Mouse (Mus musculus) forebrain, postnatal 0 days (tissue): ENCODE data around the gene Cd83. TPM values are rescaled to one million over a fixed set of nuclear protein-coding genes. Genes with fewer than 3 reads are reported as not detected.

Experiments
- ATAC-seq: fragments of 200-750 bp; cut with Nextera tagmentation; 2 replicates; pipeline ENCODE4 v1.8.0; 2017; ENCODE audit warnings: mild to moderate bottlenecking, moderate library complexity
- DNase-seq: peaks from one replicate; pipeline ENCODE4 v3.0.0-alpha.2; 2015
- H3K27ac ChIP-seq: fragments of 300-500 bp; sonication (generic); 2 replicates; pipeline ENCODE4 v1.5.1; 2014; ENCODE audit warnings: low read depth, mild to moderate bottlenecking, antibody characterized with exemption, low read length, moderate library complexity, mixed read lengths
- H3K27me3 ChIP-seq: fragments of 300-500 bp; sonication (generic); 2 replicates; pipeline ENCODE4 v1.6.1; 2014; ENCODE audit warnings: mild to moderate bottlenecking, low read length, mixed read lengths; ENCODE audit not compliant: insufficient read depth
- H3K36me3 ChIP-seq: fragments of 300-500 bp; sonication (generic); 2 replicates; pipeline ENCODE4 v1.6.1; 2014; ENCODE audit warnings: mild to moderate bottlenecking, moderate library complexity; ENCODE audit not compliant: insufficient read depth
- H3K4me1 ChIP-seq: fragments of 300-500 bp; sonication (generic); 2 replicates; pipeline ENCODE4 v1.6.1; 2014; ENCODE audit warnings: antibody characterized with exemption; ENCODE audit not compliant: insufficient read depth
- H3K4me2 ChIP-seq: fragments of 300-500 bp; sonication (generic); 2 replicates; pipeline ENCODE4 v1.6.1; 2014; ENCODE audit warnings: low read depth, mild to moderate bottlenecking, moderate library complexity
- H3K4me3 ChIP-seq: fragments of 300-500 bp; sonication (generic); 2 replicates; pipeline ENCODE4 v1.5.1; 2014; ENCODE audit warnings: low read depth, low read length, mixed read lengths
- H3K9ac ChIP-seq: fragments of 300-500 bp; sonication (generic); 2 replicates; pipeline ENCODE4 v1.6.1; 2014; ENCODE audit warnings: mild to moderate bottlenecking
- H3K9me3 ChIP-seq: fragments of 300-500 bp; sonication (generic); 2 replicates; pipeline ENCODE4 v1.6.1; 2016; ENCODE audit warnings: low read length
- CTCF ChIP-seq: sonication (generic); IDR thresholded peaks from 2 replicates; pipeline ENCODE4 v1.5.1; 2016; ENCODE audit warnings: antibody characterized with exemption, control low read depth, low read depth
- WGBS: fragments of 180-500 bp; shearing (Covaris S2); extraction: QIAGEN DNeasy Blood & Tissue Kit; methylation state at CpG from one replicate; pipeline ENCODE4 v1.1.7; 2014; 5-methylcytosine and 5-hydroxymethylcytosine counted together
- polyA plus RNA-seq: library from polyadenylated mRNA; unstranded; fragments of >200 nt; fragmentation: Nextera tagmentation; extraction: Ambion mirVana; gene quantifications from 2 replicates; pipeline ENCODE4 v1.2.1, GENCODE M21; 2015
- total RNA-seq: library from RNA; depleted of rRNA; stranded (reverse); fragments of >200 nt; gene quantifications from 2 replicates; pipeline ENCODE4 v1.2.3, GENCODE M21; 2014

Cd83 gene
- total and polyA plus RNA-seq, 2 experiments from 2014 or later: 21.0 to 22.7 TPM

DNA sequence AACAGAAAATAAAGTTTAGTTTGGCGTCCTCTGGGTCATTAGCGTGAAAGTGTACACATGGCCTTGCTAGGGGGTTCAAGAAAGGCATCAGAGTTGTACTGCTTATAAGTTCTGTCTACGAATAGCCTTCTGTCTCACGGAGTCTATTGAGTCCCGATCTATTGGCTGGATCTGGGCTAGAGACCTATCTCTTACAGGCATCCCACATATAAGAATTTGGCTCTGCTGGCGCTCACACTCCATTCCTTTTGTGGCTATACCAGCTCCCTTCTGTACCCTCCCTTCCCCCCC lies 34.4 kb downstream of the Cd83 start:
- H3K9me3 ChIP-seq: no peaks in the 10 kb centered on the region
- H3K4me1 ChIP-seq: no peaks in the 10 kb centered on the region
- no peak for TF ChIP-seq CTCF
- no peak overlapping the region for H3K9ac ChIP-seq
- H3K36me3 ChIP-seq: no peaks in the 10 kb centered on the region
- WGBS: 89% methylated on average over 6 of the region's 6 CpGs
- ATAC-seq (no peak), DNase-seq (no peak)
- H3K27ac ChIP-seq: no peak overlapping the region
- no peak overlapping the region for H3K4me2 ChIP-seq
- no peaks in the 10 kb centered on the region for H3K27me3 ChIP-seq
- H3K4me3 ChIP-seq: no peak overlapping the region

DNA sequence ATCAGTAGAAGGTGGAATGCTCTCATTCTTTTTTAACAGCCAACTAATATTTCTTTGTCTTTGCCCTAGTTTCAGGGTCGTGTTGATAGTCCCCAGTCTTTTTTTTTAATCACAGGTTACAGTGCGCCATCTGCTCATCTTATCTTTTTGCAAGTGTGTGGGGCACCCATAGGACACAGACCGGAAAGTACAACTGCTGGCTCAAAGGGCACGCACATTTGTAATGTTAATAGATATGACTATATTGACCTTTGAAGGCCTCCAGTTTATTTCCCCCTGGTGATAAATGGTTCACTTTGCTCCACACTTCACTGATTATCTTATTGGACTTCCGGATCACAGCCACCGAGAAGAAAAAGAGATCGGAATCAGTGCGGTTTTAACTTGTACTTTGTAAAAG lies 35.5 kb downstream of the Cd83 start:
- Histone ChIP-seq H3K27ac (no peak overlapping the region), H3K27me3 (no peaks in the 10 kb centered on the region), H3K9ac (no peak overlapping the region), H3K4me3 (no peak overlapping the region), H3K36me3 (no peaks in the 10 kb centered on the region), H3K4me1 (no peaks in the 10 kb centered on the region), H3K4me2 (no peak overlapping the region), H3K9me3 (no peaks in the 10 kb centered on the region)
- TF ChIP-seq CTCF: no peak
- DNase-seq (no peak), ATAC-seq (no peak)
- WGBS: 94% methylated on average over 8 of the region's 8 CpGs

GRCm38 (mm10) chr13:43822306-43822705 lies 37.7 kb downstream of the Cd83 start:
- no peak for TF ChIP-seq CTCF
- 83% methylated on average over 4 of the region's 4 CpGs for WGBS
- no peak for ATAC-seq

GRCm38 (mm10) chr13:43828648-43829047 lies 44.1 kb downstream of the Cd83 start:
- DNase-seq: no peak

More at GRCm38 (mm10) chr13:43822306-43822705, 37.7 kb downstream of the Cd83 start:
- Histone ChIP-seq H3K4me2 (no peak overlapping the region), H3K4me3 (no peak overlapping the region), H3K27ac (no peak overlapping the region), H3K4me1 (no peaks in the 10 kb centered on the region), H3K9ac (no peak overlapping the region), H3K27me3 (no peaks in the 10 kb centered on the region), H3K9me3 (no peaks in the 10 kb centered on the region), H3K36me3 (no peaks in the 10 kb centered on the region)
- DNase-seq: no peak

DNA sequence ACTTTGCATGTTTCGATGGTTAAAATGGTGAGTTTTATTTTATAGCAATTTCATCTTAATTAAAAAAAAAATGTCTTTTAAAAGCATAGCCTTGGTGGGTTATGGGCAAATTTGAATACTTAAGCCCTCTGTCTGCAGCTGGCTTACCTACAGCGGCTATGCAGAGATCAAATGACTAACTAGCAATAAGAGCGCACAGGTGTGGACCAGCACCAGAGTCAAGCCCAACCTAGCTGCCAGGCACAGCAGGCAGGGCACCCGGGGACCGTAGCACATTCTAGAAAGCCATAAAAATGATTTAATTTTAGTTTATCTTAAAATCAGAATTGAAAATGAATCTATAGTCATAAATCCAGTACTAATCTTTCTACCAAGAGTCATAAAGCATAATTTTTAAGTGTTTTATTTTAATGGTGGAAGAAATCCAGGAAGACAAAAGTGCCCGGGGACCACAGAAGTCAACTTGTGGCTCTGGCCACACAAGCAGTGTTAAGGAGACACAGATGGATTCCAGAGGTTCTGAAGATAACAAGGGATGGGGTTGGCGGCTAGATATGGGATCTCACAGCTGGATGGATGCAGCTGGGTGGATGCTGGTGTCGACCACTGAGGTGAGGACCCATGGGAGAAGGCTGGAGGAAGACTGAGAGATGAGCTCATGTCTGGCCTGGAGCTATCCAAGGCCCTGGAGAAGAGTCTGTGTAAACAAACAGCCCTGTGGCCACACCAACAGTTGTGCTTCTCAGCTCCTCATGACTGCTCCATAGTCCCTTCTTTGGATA lies 46.5 kb downstream of the Cd83 start:
- no peaks in the 10 kb centered on the region for H3K27me3 ChIP-seq
- no peaks in the 10 kb centered on the region for H3K4me1 ChIP-seq
- WGBS: 90% methylated on average over 8 of the region's 8 CpGs
- H3K9me3 ChIP-seq: no peaks in the 10 kb centered on the region
- no peak overlapping the region for H3K4me2 ChIP-seq
- H3K27ac ChIP-seq: no peak overlapping the region
- no peak overlapping the region for H3K4me3 ChIP-seq
- no peak for TF ChIP-seq CTCF
- H3K36me3 ChIP-seq: no peaks in the 10 kb centered on the region
- no peak overlapping the region for H3K9ac ChIP-seq
- DNase-seq (no peak), ATAC-seq (no peak)

More at GRCm38 (mm10) chr13:43828648-43829047, 44.1 kb downstream of the Cd83 start:
- Histone ChIP-seq H3K27ac (no peak overlapping the region), H3K4me3 (no peak overlapping the region), H3K4me1 (no peaks in the 10 kb centered on the region), H3K9ac (no peak overlapping the region), H3K4me2 (no peak overlapping the region), H3K27me3 (no peaks in the 10 kb centered on the region), H3K9me3 (no peaks in the 10 kb centered on the region), H3K36me3 (no peaks in the 10 kb centered on the region)
- ATAC-seq: no peak
- no peak for TF ChIP-seq CTCF
- WGBS: 64% methylated on average over 5 of the region's 5 CpGs

DNA sequence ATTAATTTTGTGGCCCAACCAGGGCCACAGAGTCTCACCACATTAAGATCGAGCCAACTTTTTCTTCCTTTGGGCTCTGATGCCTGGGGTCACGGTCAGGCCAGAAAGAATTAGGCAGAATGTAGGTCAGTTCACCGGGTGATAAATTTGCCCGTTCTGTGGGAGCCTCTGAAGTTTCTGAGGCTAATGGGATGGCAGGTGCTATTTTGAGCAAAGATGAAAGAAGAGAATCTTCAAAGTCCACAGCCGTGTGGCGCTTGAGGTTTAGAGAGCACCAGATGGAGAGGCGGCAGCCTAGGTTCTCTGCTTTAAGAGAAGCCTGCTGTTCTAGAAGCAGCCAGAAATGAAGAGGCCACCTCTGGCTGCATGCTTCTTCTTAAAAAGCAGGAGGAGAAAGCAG lies 48.2 kb downstream of the Cd83 start:
- no peak for ATAC-seq
- no peaks in the 10 kb centered on the region; the same call in 1 of the 2 replicates for H3K27me3 ChIP-seq
- 73% methylated on average over 7 of the region's 7 CpGs for WGBS
- no peak overlapping the region for H3K9ac ChIP-seq
- no peak overlapping the region for H3K4me3 ChIP-seq
- H3K9me3 ChIP-seq: no peaks in the 10 kb centered on the region
- DNase-seq: no peak
- H3K4me2 ChIP-seq: no peak overlapping the region
- TF ChIP-seq CTCF: no peak
- H3K4me1 ChIP-seq: no peaks in the 10 kb centered on the region
- no peak overlapping the region for H3K27ac ChIP-seq
- no peaks in the 10 kb centered on the region for H3K36me3 ChIP-seq

- Histone ChIP-seq H3K4me1 (no peaks in the 10 kb centered on the region), H3K4me2 (no peak overlapping the region), H3K36me3 (no peaks in the 10 kb centered on the region), H3K9ac (no peak overlapping the region), H3K9me3 (no peaks in the 10 kb centered on the region), H3K27me3 (no peaks in the 10 kb centered on the region; the same call in 1 of the 2 replicates), H3K27ac (no peak overlapping the region), H3K4me3 (no peak overlapping the region)
- DNase-seq (no peak), ATAC-seq (no peak)
- no peak for TF ChIP-seq CTCF
- WGBS: 32% methylated on average over 8 of the region's 8 CpGs
Measured at GRCm38 (mm10) chr13:43836376-43836775, 51.8 kb downstream of the Cd83 start.
